Mouse (Mus musculus): ENCODE data around the gene Atoh7.
A peak's percentile ranks its signal among the peaks of the same experiment; 100 is the strongest.

Atoh7 gene

GRCm38 (mm10) chr10:63099941-63100562, 601 bp downstream of the Atoh7 start:
- peak; percentile 61 for DNase-seq

- DNase-seq, result no peak
Observed at GRCm38 (mm10) chr10:63100657-63101056, 1.2 kb downstream of the Atoh7 start.

- DNase-seq, result no peak
Observed at GRCm38 (mm10) chr10:63113027-63113604, 13.7 kb downstream of the Atoh7 start.

- no peak for DNase-seq
Observed at GRCm38 (mm10) chr10:63113716-63114360, 14.4 kb downstream of the Atoh7 start.

- DNase-seq, result no peak
Observed at GRCm38 (mm10) chr10:63115881-63116280, 16.4 kb downstream of the Atoh7 start.

- no peak for DNase-seq
Observed at GRCm38 (mm10) chr10:63116376-63116775, 16.9 kb downstream of the Atoh7 start.

GRCm38 (mm10) chr10:63117583-63117982, 18.1 kb downstream of the Atoh7 start:
- DNase-seq, result no peak

GRCm38 (mm10) chr10:63119916-63120315, 20.5 kb downstream of the Atoh7 start:
- DNase-seq, result no peak

GRCm38 (mm10) chr10:63121961-63122360, 22.5 kb downstream of the Atoh7 start:
- DNase-seq, result no peak

- DNase-seq, result peak; percentile 63
Observed at GRCm38 (mm10) chr10:63122516-63122915, 23.1 kb downstream of the Atoh7 start.

- DNase-seq, result no peak
Observed at GRCm38 (mm10) chr10:63123141-63123540, 23.7 kb downstream of the Atoh7 start.

GRCm38 (mm10) chr10:63124016-63124415, 24.6 kb downstream of the Atoh7 start:
- no peak for DNase-seq

GRCm38 (mm10) chr10:63125343-63125742, 25.9 kb downstream of the Atoh7 start:
- no peak for DNase-seq

- no peak for DNase-seq
Observed at GRCm38 (mm10) chr10:63126116-63126515, 26.7 kb downstream of the Atoh7 start.

GRCm38 (mm10) chr10:63127156-63127555, 27.7 kb downstream of the Atoh7 start:
- no peak for DNase-seq

- peak; percentile 73 for DNase-seq
Observed at GRCm38 (mm10) chr10:63128256-63128655, 28.8 kb downstream of the Atoh7 start.

- no peak for DNase-seq
Observed at GRCm38 (mm10) chr10:63130500-63130899, 31.0 kb downstream of the Atoh7 start.

GRCm38 (mm10) chr10:63132356-63132755, 32.9 kb downstream of the Atoh7 start:
- no peak for DNase-seq

- no peak for DNase-seq
Observed at GRCm38 (mm10) chr10:63133326-63133725, 33.9 kb downstream of the Atoh7 start.

GRCm38 (mm10) chr10:63135680-63136079, 36.2 kb downstream of the Atoh7 start:
- DNase-seq, result no peak

- no peak for DNase-seq
Observed at GRCm38 (mm10) chr10:63136436-63136835, 37.0 kb downstream of the Atoh7 start.

- DNase-seq, result no peak
Observed at GRCm38 (mm10) chr10:63142660-63143059, 43.2 kb downstream of the Atoh7 start.

All from layer of hippocampus, adult 9-11 months (tissue).